Mouse (Mus musculus): ENCODE measurements around the gene Celf2. TPM values are rescaled to one million over a fixed set of nuclear protein-coding genes. Genes with fewer than 3 reads are reported as not detected.
"Not testable (repeated sequence)": the region's sequence is repeated elsewhere in the genome, so short reads cannot be mapped to it uniquely, and the experiment has no call there.

The Celf2 gene
- polyA plus RNA-seq, 1 experiment from 2014 or later: 20.4 TPM

- no peaks in the 10 kb centered on the region for H3K4me1 ChIP-seq
- 84% methylated on average over 8 of the region's 8 CpGs for WGBS
- no peak overlapping the region for H3K27ac ChIP-seq
- H3K27me3 ChIP-seq: no peaks in the 10 kb centered on the region
- no peak for ATAC-seq (replicated peaks; ENCODE audit: low FRiP score)
- no peak overlapping the region for H3K9ac ChIP-seq
- H3K4me3 ChIP-seq (replicated peaks): no peak overlapping the region
- no peaks in the 10 kb centered on the region for H3K9me3 ChIP-seq (replicated peaks)
- H3K36me3 ChIP-seq: no peaks in the 10 kb centered on the region
- no peak overlapping the region for H3K4me2 ChIP-seq
Observed at GRCm38 (mm10) chr2:6598124-6598878, 911.1 kb downstream of the Celf2 start.

- no peak for ATAC-seq (replicated peaks; ENCODE audit: low FRiP score)
- 41% methylated on average over 1 of the region's 1 CpGs for WGBS
- H3K27ac ChIP-seq: no peak overlapping the region
- no peaks in the 10 kb centered on the region for H3K4me1 ChIP-seq
- H3K4me2 ChIP-seq: no peak overlapping the region
- no peak overlapping the region for H3K4me3 ChIP-seq (replicated peaks)
- H3K27me3 ChIP-seq: no peaks in the 10 kb centered on the region
- H3K9me3 ChIP-seq (replicated peaks): no peaks in the 10 kb centered on the region
- no peak overlapping the region for H3K9ac ChIP-seq
- H3K36me3 ChIP-seq: no peaks in the 10 kb centered on the region
Observed at GRCm38 (mm10) chr2:6594736-6595135, 914.6 kb downstream of the Celf2 start.

GRCm38 (mm10) chr2:6594160-6594559 is 915.2 kb downstream of the Celf2 start:
- H3K9me3 ChIP-seq (replicated peaks): no peaks in the 10 kb centered on the region
- no peak for ATAC-seq (replicated peaks; ENCODE audit: low FRiP score)
- H3K27me3 ChIP-seq: no peaks in the 10 kb centered on the region
- H3K36me3 ChIP-seq: no peaks in the 10 kb centered on the region
- H3K27ac ChIP-seq: no peak overlapping the region
- WGBS: 78% methylated on average over 3 of the region's 3 CpGs
- H3K4me3 ChIP-seq (replicated peaks): no peak overlapping the region
- no peaks in the 10 kb centered on the region for H3K4me1 ChIP-seq
- no peak overlapping the region for H3K9ac ChIP-seq
- H3K4me2 ChIP-seq: no peak overlapping the region

- no peak overlapping the region for H3K9ac ChIP-seq
- no peaks in the 10 kb centered on the region for H3K4me1 ChIP-seq
- ATAC-seq (replicated peaks; ENCODE audit: low FRiP score): no peak
- H3K4me2 ChIP-seq: no peak overlapping the region
- H3K9me3 ChIP-seq (replicated peaks): no peaks in the 10 kb centered on the region
- no peak overlapping the region for H3K4me3 ChIP-seq (replicated peaks)
- H3K27ac ChIP-seq: no peak overlapping the region
- H3K36me3 ChIP-seq: no peaks in the 10 kb centered on the region
- H3K27me3 ChIP-seq: no peaks in the 10 kb centered on the region
- WGBS: 81% methylated on average over 14 of the region's 14 CpGs
Observed at GRCm38 (mm10) chr2:6593739-6594138, 915.6 kb downstream of the Celf2 start.

GRCm38 (mm10) chr2:6586122-6586681 is 923.2 kb downstream of the Celf2 start:
- Histone ChIP-seq H3K4me3 (replicated peaks) (no peak overlapping the region), H3K4me1 (no peaks in the 10 kb centered on the region), H3K9ac (no peak overlapping the region), H3K4me2 (no peak overlapping the region), H3K27ac (no peak overlapping the region), H3K9me3 (replicated peaks) (no peaks in the 10 kb centered on the region), H3K27me3 (no peaks in the 10 kb centered on the region), H3K36me3 (no peaks in the 10 kb centered on the region)
- no peak for ATAC-seq (replicated peaks; ENCODE audit: low FRiP score)
- whole genome bisulfite sequencing: 90% methylated on average over 10 of the region's 10 CpGs

- no peak overlapping the region for H3K4me3 ChIP-seq (replicated peaks)
- no peaks in the 10 kb centered on the region for H3K4me1 ChIP-seq
- H3K36me3 ChIP-seq: no peaks in the 10 kb centered on the region
- H3K4me2 ChIP-seq: no peak overlapping the region
- 74% methylated on average over 7 of the region's 7 CpGs for WGBS
- H3K9me3 ChIP-seq (replicated peaks): no peaks in the 10 kb centered on the region
- no peak overlapping the region for H3K27ac ChIP-seq
- no peak for ATAC-seq (replicated peaks; ENCODE audit: low FRiP score)
- H3K9ac ChIP-seq: no peak overlapping the region
- H3K27me3 ChIP-seq: no peaks in the 10 kb centered on the region
Observed at GRCm38 (mm10) chr2:6585069-6585754, 924.2 kb downstream of the Celf2 start.

GRCm38 (mm10) chr2:6582711-6583110 is 926.7 kb downstream of the Celf2 start:
- Histone ChIP-seq H3K4me2 (no peak overlapping the region), H3K27me3 (no peaks in the 10 kb centered on the region), H3K4me3 (replicated peaks) (no peak overlapping the region), H3K36me3 (no peaks in the 10 kb centered on the region), H3K4me1 (no peaks in the 10 kb centered on the region), H3K9me3 (replicated peaks) (no peaks in the 10 kb centered on the region), H3K27ac (no peak overlapping the region), H3K9ac (no peak overlapping the region)
- ATAC-seq (replicated peaks; ENCODE audit: low FRiP score): no peak

GRCm38 (mm10) chr2:6580066-6580465 is 929.3 kb downstream of the Celf2 start:
- no peaks in the 10 kb centered on the region for H3K4me1 ChIP-seq
- 60% methylated on average over 5 of the region's 5 CpGs for WGBS

GRCm38 (mm10) chr2:6575316-6575715 is 934.0 kb downstream of the Celf2 start:
- not testable (repeated sequence) for H3K27ac ChIP-seq; H3K4me3 ChIP-seq (replicated peaks); H3K27me3 ChIP-seq; H3K4me2 ChIP-seq; ATAC-seq (replicated peaks; ENCODE audit: low FRiP score); H3K9ac ChIP-seq; H3K36me3 ChIP-seq; H3K4me1 ChIP-seq; H3K9me3 ChIP-seq (replicated peaks)
- 96% methylated on average over 3 of the region's 3 CpGs for WGBS

More at GRCm38 (mm10) chr2:6580066-6580465, 929.3 kb downstream of the Celf2 start:
- H3K4me2 ChIP-seq: no peak overlapping the region
- H3K9ac ChIP-seq: no peak overlapping the region
- H3K27me3 ChIP-seq: no peaks in the 10 kb centered on the region
- H3K4me3 ChIP-seq (replicated peaks): no peak overlapping the region
- no peaks in the 10 kb centered on the region for H3K36me3 ChIP-seq
- H3K27ac ChIP-seq: no peak overlapping the region
- no peak for ATAC-seq (replicated peaks; ENCODE audit: low FRiP score)
- H3K9me3 ChIP-seq (replicated peaks): no peaks in the 10 kb centered on the region

- Histone ChIP-seq H3K36me3 (no peaks in the 10 kb centered on the region), H3K4me3 (replicated peaks) (no peak overlapping the region), H3K27me3 (no peaks in the 10 kb centered on the region), H3K27ac (no peak overlapping the region), H3K4me2 (no peak overlapping the region), H3K9ac (no peak overlapping the region), H3K9me3 (replicated peaks) (no peaks in the 10 kb centered on the region), H3K4me1 (no peaks in the 10 kb centered on the region)
- no peak for ATAC-seq (replicated peaks; ENCODE audit: low FRiP score)
- 76% methylated on average over 2 of the region's 2 CpGs for WGBS
Observed at GRCm38 (mm10) chr2:6573640-6574039, 935.7 kb downstream of the Celf2 start.

GRCm38 (mm10) chr2:6572976-6573375 is 936.4 kb downstream of the Celf2 start:
- Histone ChIP-seq H3K9ac (no peak overlapping the region), H3K27ac (no peak overlapping the region), H3K4me2 (no peak overlapping the region), H3K9me3 (replicated peaks) (no peaks in the 10 kb centered on the region), H3K27me3 (no peaks in the 10 kb centered on the region), H3K36me3 (no peaks in the 10 kb centered on the region), H3K4me3 (replicated peaks) (no peak overlapping the region), H3K4me1 (no peaks in the 10 kb centered on the region)
- 79% methylated on average over 5 of the region's 5 CpGs for WGBS
- no peak for ATAC-seq (replicated peaks; ENCODE audit: low FRiP score)

GRCm38 (mm10) chr2:6569040-6569542 is 940.3 kb downstream of the Celf2 start:
- no peak overlapping the region for H3K9ac ChIP-seq
- no peak overlapping the region for H3K4me3 ChIP-seq (replicated peaks)
- no peak for ATAC-seq (replicated peaks; ENCODE audit: low FRiP score)
- H3K9me3 ChIP-seq (replicated peaks): no peaks in the 10 kb centered on the region
- no peaks in the 10 kb centered on the region for H3K4me1 ChIP-seq
- 71% methylated on average over 1 of the region's 1 CpGs for WGBS
- no peaks in the 10 kb centered on the region for H3K36me3 ChIP-seq
- H3K4me2 ChIP-seq: no peak overlapping the region
- H3K27me3 ChIP-seq: no peaks in the 10 kb centered on the region
- H3K27ac ChIP-seq: no peak overlapping the region

Data from kidney, embryonic 15.5 days (tissue).